Mouse (Mus musculus): Measurements from ENCODE around the gene Hoxd3. TPM values are rescaled to one million over a fixed set of nuclear protein-coding genes. Genes with fewer than 3 reads are reported as not detected.

Gene Hoxd3
- polyA plus RNA-seq, 1 experiment from 2014 or later: 1.3 TPM

- Histone ChIP-seq H3K4me2 (replicated peaks; ENCODE audit: low read depth) (peak within 1 kb of the TSS; percentile 23; the same call in 1 of the 2 replicates), H3K36me3 (ENCODE audit: control insufficient read depth, insufficient read depth, low read length) (no peaks in the 10 kb centered on the region), H3K27ac (replicated peaks) (no peak within 1 kb of the TSS), H3K4me3 (ENCODE audit: low read depth, low read length) (peak within 1 kb of the TSS; percentile 12), H3K4me1 (replicated peaks; ENCODE audit: control insufficient read depth, insufficient read depth) (no peaks in the 10 kb centered on the region), H3K27me3 (ENCODE audit: control insufficient read depth, insufficient read depth, low read length) (peaks cover 35% of the 10 kb centered on the region), H3K9me3 (ENCODE audit: control insufficient read depth, low read length) (no peaks in the 10 kb centered on the region), H3K9ac (ENCODE audit: low read length) (no peak within 1 kb of the TSS)
- no peak for TF ChIP-seq EP300 (optimal IDR thresholded peaks at IDR 0.05)
- no peak for TF ChIP-seq CTCF (IDR thresholded peaks at IDR 0.05; ENCODE audit: low read depth)
- ATAC-seq (ENCODE audit: low FRiP score, low TSS enrichment) (no peak), DNase-seq (ENCODE audit: low spot score) (no peak)
- WGBS: 30% methylated on average over 5 of the region's 5 CpGs
These were observed 14.8 kb downstream of the Hoxd3 start, which contains the start of gene Gm28230 for GRCm38 (mm10) chr2:74726551-74726950. Gene Gm28230 (plus strand): TSS chr2:74726728.

GRCm38 (mm10) chr2:74726973-74727639 is 15.4 kb downstream of the Hoxd3 start:
- H3K4me1 ChIP-seq (replicated peaks; ENCODE audit: control insufficient read depth, insufficient read depth): no peaks in the 10 kb centered on the region
- peak overlapping the region; percentile 23; the same call in 1 of the 2 replicates for H3K4me2 ChIP-seq (replicated peaks; ENCODE audit: low read depth)
- DNase-seq (ENCODE audit: low spot score) (no peak), ATAC-seq (ENCODE audit: low FRiP score, low TSS enrichment) (0 out of 2 replicates have a peak, but pooled peaks have one; percentile 15)
- H3K27ac ChIP-seq (replicated peaks): no peak overlapping the region
- no peak overlapping the region for H3K9ac ChIP-seq (ENCODE audit: low read length)
- H3K9me3 ChIP-seq (ENCODE audit: control insufficient read depth, low read length): no peaks in the 10 kb centered on the region
- peak overlapping the region; percentile 12 for H3K4me3 ChIP-seq (ENCODE audit: low read depth, low read length)
- no peak for TF ChIP-seq CTCF (IDR thresholded peaks at IDR 0.05; ENCODE audit: low read depth)
- TF ChIP-seq EP300 (optimal IDR thresholded peaks at IDR 0.05): no peak
- no peaks in the 10 kb centered on the region for H3K36me3 ChIP-seq (ENCODE audit: control insufficient read depth, insufficient read depth, low read length)
- H3K27me3 ChIP-seq (ENCODE audit: control insufficient read depth, insufficient read depth, low read length): peaks cover 31% of the 10 kb centered on the region
- WGBS: 12% methylated on average over 37 of the region's 43 CpGs

GRCm38 (mm10) chr2:74727640-74728302 is 16.0 kb downstream of the Hoxd3 start:
- TF ChIP-seq EP300 (optimal IDR thresholded peaks at IDR 0.05) (no peak), CTCF (IDR thresholded peaks at IDR 0.05; ENCODE audit: low read depth) (no peak)
- no peaks in the 10 kb centered on the region for H3K4me1 ChIP-seq (replicated peaks; ENCODE audit: control insufficient read depth, insufficient read depth)
- H3K4me3 ChIP-seq (ENCODE audit: low read depth, low read length): peak overlapping the region; percentile 12
- 0 out of 2 replicates have a peak overlapping the region, but pooled peaks have one; percentile 23 for H3K4me2 ChIP-seq (replicated peaks; ENCODE audit: low read depth)
- no peak overlapping the region for H3K9ac ChIP-seq (ENCODE audit: low read length)
- 12% methylated on average over 25 of the region's 25 CpGs for WGBS
- no peaks in the 10 kb centered on the region for H3K9me3 ChIP-seq (ENCODE audit: control insufficient read depth, low read length)
- no peak overlapping the region for H3K27ac ChIP-seq (replicated peaks)
- peaks cover 32% of the 10 kb centered on the region for H3K27me3 ChIP-seq (ENCODE audit: control insufficient read depth, insufficient read depth, low read length)
- no peaks in the 10 kb centered on the region for H3K36me3 ChIP-seq (ENCODE audit: control insufficient read depth, insufficient read depth, low read length)
- ATAC-seq (ENCODE audit: low FRiP score, low TSS enrichment): 0 out of 2 replicates have a peak, but pooled peaks have one; percentile 12
- no peak for DNase-seq (ENCODE audit: low spot score)

GRCm38 (mm10) chr2:74728303-74728680 is 16.6 kb downstream of the Hoxd3 start:
- Histone ChIP-seq H3K4me2 (replicated peaks; ENCODE audit: low read depth) (no peak overlapping the region), H3K9me3 (ENCODE audit: control insufficient read depth, low read length) (no peaks in the 10 kb centered on the region), H3K4me1 (replicated peaks; ENCODE audit: control insufficient read depth, insufficient read depth) (no peaks in the 10 kb centered on the region), H3K36me3 (ENCODE audit: control insufficient read depth, insufficient read depth, low read length) (no peaks in the 10 kb centered on the region), H3K27me3 (ENCODE audit: control insufficient read depth, insufficient read depth, low read length) (peaks cover 32% of the 10 kb centered on the region), H3K4me3 (ENCODE audit: low read depth, low read length) (no peak overlapping the region), H3K9ac (ENCODE audit: low read length) (no peak overlapping the region), H3K27ac (replicated peaks) (no peak overlapping the region)
- TF ChIP-seq CTCF (IDR thresholded peaks at IDR 0.05; ENCODE audit: low read depth) (no peak), EP300 (optimal IDR thresholded peaks at IDR 0.05) (no peak)
- ATAC-seq (ENCODE audit: low FRiP score, low TSS enrichment) (no peak), DNase-seq (ENCODE audit: low spot score) (no peak)
- WGBS: 34% methylated on average over 13 of the region's 13 CpGs

- Histone ChIP-seq H3K4me1 (replicated peaks; ENCODE audit: control insufficient read depth, insufficient read depth) (no peaks in the 10 kb centered on the region), H3K27me3 (ENCODE audit: control insufficient read depth, insufficient read depth, low read length) (peaks cover 27% of the 10 kb centered on the region), H3K36me3 (ENCODE audit: control insufficient read depth, insufficient read depth, low read length) (no peaks in the 10 kb centered on the region), H3K4me3 (ENCODE audit: low read depth, low read length) (no peak overlapping the region), H3K9me3 (ENCODE audit: control insufficient read depth, low read length) (no peaks in the 10 kb centered on the region), H3K4me2 (replicated peaks; ENCODE audit: low read depth) (no peak overlapping the region), H3K27ac (replicated peaks) (no peak overlapping the region), H3K9ac (ENCODE audit: low read length) (no peak overlapping the region)
- DNase-seq (ENCODE audit: low spot score) (no peak), ATAC-seq (ENCODE audit: low FRiP score, low TSS enrichment) (no peak)
- WGBS: 27% methylated on average over 8 of the region's 8 CpGs
- TF ChIP-seq CTCF (IDR thresholded peaks at IDR 0.05; ENCODE audit: low read depth) (no peak), EP300 (optimal IDR thresholded peaks at IDR 0.05) (no peak)
These were observed 18.6 kb downstream of the Hoxd3 start for GRCm38 (mm10) chr2:74730331-74730730.

- H3K27ac ChIP-seq (replicated peaks): no peak overlapping the region
- DNase-seq (ENCODE audit: low spot score) (no peak), ATAC-seq (ENCODE audit: low FRiP score, low TSS enrichment) (no peak)
- H3K4me1 ChIP-seq (replicated peaks; ENCODE audit: control insufficient read depth, insufficient read depth): no peaks in the 10 kb centered on the region
- no peaks in the 10 kb centered on the region for H3K9me3 ChIP-seq (ENCODE audit: control insufficient read depth, low read length)
- H3K27me3 ChIP-seq (ENCODE audit: control insufficient read depth, insufficient read depth, low read length): peaks cover 28% of the 10 kb centered on the region
- H3K4me3 ChIP-seq (ENCODE audit: low read depth, low read length): no peak overlapping the region
- H3K36me3 ChIP-seq (ENCODE audit: control insufficient read depth, insufficient read depth, low read length): no peaks in the 10 kb centered on the region
- no peak overlapping the region for H3K4me2 ChIP-seq (replicated peaks; ENCODE audit: low read depth)
- H3K9ac ChIP-seq (ENCODE audit: low read length): no peak overlapping the region
- no peak for TF ChIP-seq EP300 (optimal IDR thresholded peaks at IDR 0.05)
- TF ChIP-seq CTCF (IDR thresholded peaks at IDR 0.05; ENCODE audit: low read depth): no peak
These were observed 19.3 kb downstream of the Hoxd3 start for GRCm38 (mm10) chr2:74731055-74731454.

Measured in stomach, postnatal 0 days (tissue).